Mouse (Mus musculus) CH12.LX (cell line): ENCODE results near the gene Dnah3. TPM values are rescaled to one million over a fixed set of nuclear protein-coding genes. Genes with fewer than 3 reads are reported as not detected.

Source experiments
- DNase-seq: peaks from one replicate; pipeline ENCODE4 v3.0.0-alpha.2; 2013; ENCODE audit errors: extremely low read depth
- H3K27ac ChIP-seq: 2 replicates; pipeline ENCODE4 v1.5.1; 2012; ENCODE audit warnings: low read depth, mild to moderate bottlenecking, control low read depth, moderate library complexity; ENCODE audit not compliant: insufficient read depth
- H3K27me3 ChIP-seq: replicated peaks from 2 replicates; pipeline ENCODE3; 2012; ENCODE audit warnings: inconsistent platforms
- H3K36me3 ChIP-seq, 2 experiments: replicated peaks in 1 of 2; 2 replicates each; pipeline versions ENCODE3 to v1.6.1; 2012; ENCODE audit warnings: inconsistent platforms in 1 of 2, low read length in 1 of 2, mild to moderate bottlenecking in 1 of 2, mixed read lengths in 1 of 2, moderate library complexity in 1 of 2; ENCODE audit not compliant: control insufficient read depth in 1 of 2, insufficient read depth in 1 of 2
- H3K4me1 ChIP-seq, 2 experiments: 2 replicates each; pipeline ENCODE4 v1.6.1; 2012; ENCODE audit warnings: inconsistent platforms in 1 of 2, moderate library complexity in 1 of 2; ENCODE audit not compliant: insufficient read depth in 2 of 2, control insufficient read depth in 1 of 2
- H3K4me2 ChIP-seq: 2 replicates; pipeline ENCODE4 v1.6.1; 2012; ENCODE audit warnings: low read depth, mild to moderate bottlenecking, control low read depth; ENCODE audit not compliant: poor library complexity, insufficient read depth, severe bottlenecking
- H3K4me3 ChIP-seq, 3 experiments: fragments of 150-350 bp in 1 of 3; sonication (generic) in 1 of 3; replicated peaks in 1 of 3; 2 replicates each; pipeline versions ENCODE3 to v1.5.1; 2011 to 2012; ENCODE audit warnings: low read depth in 2 of 3, low read length in 2 of 3, mild to moderate bottlenecking in 2 of 3, moderate library complexity in 2 of 3, control low read depth in 1 of 3, improper control_type of control experiment in 1 of 3, inconsistent platforms in 1 of 3, mixed read lengths in 1 of 3; ENCODE audit not compliant: poor library complexity in 1 of 3
- H3K79me2 ChIP-seq: replicated peaks from 2 replicates; pipeline ENCODE4 v1.6.1; 2012; ENCODE audit warnings: mild to moderate bottlenecking, moderate library complexity; ENCODE audit not compliant: control insufficient read depth, poor library complexity, insufficient read depth, severe bottlenecking; ENCODE audit errors: extremely low read depth
- H3K9ac ChIP-seq: 2 replicates; pipeline ENCODE4 v1.6.1; 2012; ENCODE audit warnings: low read depth, mild to moderate bottlenecking, control low read depth, moderate library complexity; ENCODE audit not compliant: insufficient read depth
- H3K9me3 ChIP-seq: replicated peaks from 2 replicates; pipeline ENCODE3; 2012; ENCODE audit warnings: low read length, inconsistent platforms, mixed read lengths
- BHLHE40 ChIP-seq: IDR thresholded peaks from 2 replicates; pipeline ENCODE4 v1.6.1; 2011; ENCODE audit warnings: mild to moderate bottlenecking, low read depth, low read length, improper control_type of control experiment
- CHD1 ChIP-seq: IDR thresholded peaks from 2 replicates; pipeline ENCODE4 v1.6.1; 2012; ENCODE audit warnings: low read depth, low read length, improper control_type of control experiment, inconsistent platforms
- CHD2 ChIP-seq: IDR thresholded peaks from 2 replicates; pipeline ENCODE4 v1.6.1; 2011; ENCODE audit warnings: low read length, improper control_type of control experiment
- CTCF ChIP-seq, 2 experiments: IDR thresholded peaks in 1 of 2; conservative IDR thresholded peaks in 1 of 2; 2 replicates each; pipeline ENCODE4 v1.5.1; 2011 to 2012; ENCODE audit warnings: low read depth in 2 of 2, low read length in 2 of 2, improper control_type of control experiment in 1 of 2, inconsistent platforms in 1 of 2, mild to moderate bottlenecking in 1 of 2, moderate library complexity in 1 of 2
- E2F4 ChIP-seq: IDR thresholded peaks from 2 replicates; pipeline ENCODE4 v1.6.1; 2011; ENCODE audit warnings: low read depth, low read length, improper control_type of control experiment; ENCODE audit not compliant: insufficient replicate concordance
- ELF1 ChIP-seq: IDR thresholded peaks from 2 replicates; pipeline ENCODE4 v1.6.1; 2014; ENCODE audit warnings: low read depth, mild to moderate bottlenecking, inconsistent platforms, low read length, improper control_type of control experiment
- GABPA ChIP-seq: IDR thresholded peaks from 2 replicates; pipeline ENCODE4 v1.6.1; 2012; ENCODE audit warnings: low read depth, low read length, improper control_type of control experiment, inconsistent platforms; ENCODE audit not compliant: insufficient replicate concordance
- IRF4 ChIP-seq: IDR thresholded peaks from 2 replicates; pipeline ENCODE4 v1.6.1; 2014; ENCODE audit warnings: low read depth, mild to moderate bottlenecking, inconsistent platforms, low read length, improper control_type of control experiment
- JUND ChIP-seq: conservative IDR thresholded peaks from 2 replicates; pipeline ENCODE4 v1.6.1; 2011; ENCODE audit warnings: low read depth, low read length, improper control_type of control experiment
- MAX ChIP-seq: IDR thresholded peaks from 2 replicates; pipeline ENCODE4 v1.6.1; 2011; ENCODE audit warnings: low read length, improper control_type of control experiment
- MEF2A ChIP-seq: IDR thresholded peaks from 2 replicates; pipeline ENCODE4 v1.6.1; 2014; ENCODE audit warnings: low read depth, mild to moderate bottlenecking, inconsistent platforms, low read length, improper control_type of control experiment, borderline replicate concordance
- MXI1 ChIP-seq: IDR thresholded peaks from 2 replicates; pipeline ENCODE4 v1.6.1; 2011; ENCODE audit warnings: mild to moderate bottlenecking, low read depth, low read length, improper control_type of control experiment
- PAX5 ChIP-seq: IDR thresholded peaks from 2 replicates; pipeline ENCODE4 v1.6.1; 2012; ENCODE audit warnings: low read length, inconsistent platforms, mixed read lengths
- POLR2AphosphoS2 ChIP-seq: IDR thresholded peaks from 2 replicates; pipeline ENCODE4 v1.6.1; 2011; ENCODE audit warnings: low read depth, low read length, improper control_type of control experiment
- RAD21 ChIP-seq: IDR thresholded peaks from 2 replicates; pipeline ENCODE4 v1.6.1; 2011; ENCODE audit warnings: low read depth, mild to moderate bottlenecking, low read length, improper control_type of control experiment, moderate library complexity
- RCOR1 ChIP-seq: conservative IDR thresholded peaks from 2 replicates; pipeline ENCODE4 v1.6.1; 2012; ENCODE audit warnings: low read depth, mild to moderate bottlenecking, inconsistent platforms, low read length, improper control_type of control experiment
- TCF12 ChIP-seq: IDR thresholded peaks from 2 replicates; pipeline ENCODE4 v1.6.1; 2014; ENCODE audit warnings: low read depth, mild to moderate bottlenecking, inconsistent platforms, low read length, improper control_type of control experiment
- USF1 ChIP-seq: IDR thresholded peaks from 2 replicates; pipeline ENCODE4 v1.6.1; 2014; ENCODE audit warnings: low read depth, mild to moderate bottlenecking, inconsistent platforms, low read length, improper control_type of control experiment
- ZKSCAN1 ChIP-seq: IDR thresholded peaks from 2 replicates; pipeline ENCODE4 v1.6.1; 2012; ENCODE audit warnings: low read depth, inconsistent platforms, low read length, improper control_type of control experiment, borderline replicate concordance
- ZMIZ1 ChIP-seq: IDR thresholded peaks from 2 replicates; pipeline ENCODE4 v1.6.1; 2012; ENCODE audit warnings: low read depth, mild to moderate bottlenecking, inconsistent platforms, low read length, improper control_type of control experiment
- dilution Hi-C: fragments of 300-500 bp; cut with MboI; formaldehyde crosslinking; loops from 2 replicates; pipeline ENCODE4 v1.14.3; 2020; ENCODE audit warnings: low sequenced_read_pairs; ENCODE audit not compliant: extremely low pct_unique_long_range_greater_than_20kb, extremely low pct_ligation_motif_present
- in situ Hi-C: fragments of 300-500 bp; cut with MboI; formaldehyde crosslinking; loops from 3 replicates; pipeline ENCODE4 v1.14.3; 2019; ENCODE audit warnings: low sequenced_read_pairs, low pct_ligation_motif_present, low pct_unique_long_range_greater_than_20kb, mixed read lengths
- polyA plus RNA-seq: library from polyadenylated mRNA; unstranded; fragments of >175 nt; gene quantifications from 2 replicates; pipeline ENCODE4 v1.2.1, GENCODE M21; 2012; ENCODE audit warnings: low read depth; ENCODE audit not compliant: insufficient read length
- total RNA-seq, 2 experiments: library from RNA; depleted of rRNA; stranded (reverse); fragments of 300-350 nt in 1 of 2; fragments of >200 nt in 1 of 2; gene quantifications; 2 replicates each; pipeline ENCODE4 v1.2.3; 2012 to 2014

Gene Dnah3
- total and polyA plus RNA-seq, 3 experiments: not detected

DNA sequence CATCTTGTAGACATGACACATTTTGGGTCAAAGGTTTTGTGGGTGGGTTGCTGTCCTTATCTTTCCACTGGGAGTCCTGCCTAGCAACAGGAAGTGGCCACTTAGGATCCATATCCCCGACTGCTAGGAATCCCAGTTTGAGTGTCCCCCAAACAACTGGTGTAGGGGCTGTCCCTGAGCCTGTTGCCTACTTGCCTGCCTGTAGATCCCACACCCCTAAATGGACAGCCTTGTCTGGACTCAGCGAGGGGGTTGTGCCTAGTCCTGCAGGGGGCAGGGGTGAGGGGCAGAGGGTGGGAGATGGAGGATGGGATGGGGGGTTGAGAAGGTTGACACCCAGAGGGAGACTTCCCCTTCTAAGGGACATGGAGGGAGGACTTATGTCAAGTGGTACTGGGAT, 125.8 kb downstream of the Dnah3 start:
- H3K4me1 ChIP-seq: no peaks in the 10 kb centered on the region; a peak in 1 of 4 replicates
- no peak for TF ChIP-seq MXI1
- no peak for TF ChIP-seq CHD1
- TF ChIP-seq IRF4: no peak
- TF ChIP-seq MAX: no peak
- no peak for TF ChIP-seq PAX5
- TF ChIP-seq ZKSCAN1: no peak
- no peaks in the 10 kb centered on the region for H3K36me3 ChIP-seq
- H3K79me2 ChIP-seq: no peaks in the 10 kb centered on the region
- H3K4me2 ChIP-seq: no peak overlapping the region
- no peak overlapping the region for H3K4me3 ChIP-seq
- H3K9ac ChIP-seq: no peak overlapping the region
- no peaks in the 10 kb centered on the region for H3K27me3 ChIP-seq
- in situ Hi-C loops (no loop called here), dilution Hi-C loops (no loop called here)
- no peak overlapping the region for H3K27ac ChIP-seq
- DNase-seq: no peak
- no peaks in the 10 kb centered on the region for H3K9me3 ChIP-seq

DNA sequence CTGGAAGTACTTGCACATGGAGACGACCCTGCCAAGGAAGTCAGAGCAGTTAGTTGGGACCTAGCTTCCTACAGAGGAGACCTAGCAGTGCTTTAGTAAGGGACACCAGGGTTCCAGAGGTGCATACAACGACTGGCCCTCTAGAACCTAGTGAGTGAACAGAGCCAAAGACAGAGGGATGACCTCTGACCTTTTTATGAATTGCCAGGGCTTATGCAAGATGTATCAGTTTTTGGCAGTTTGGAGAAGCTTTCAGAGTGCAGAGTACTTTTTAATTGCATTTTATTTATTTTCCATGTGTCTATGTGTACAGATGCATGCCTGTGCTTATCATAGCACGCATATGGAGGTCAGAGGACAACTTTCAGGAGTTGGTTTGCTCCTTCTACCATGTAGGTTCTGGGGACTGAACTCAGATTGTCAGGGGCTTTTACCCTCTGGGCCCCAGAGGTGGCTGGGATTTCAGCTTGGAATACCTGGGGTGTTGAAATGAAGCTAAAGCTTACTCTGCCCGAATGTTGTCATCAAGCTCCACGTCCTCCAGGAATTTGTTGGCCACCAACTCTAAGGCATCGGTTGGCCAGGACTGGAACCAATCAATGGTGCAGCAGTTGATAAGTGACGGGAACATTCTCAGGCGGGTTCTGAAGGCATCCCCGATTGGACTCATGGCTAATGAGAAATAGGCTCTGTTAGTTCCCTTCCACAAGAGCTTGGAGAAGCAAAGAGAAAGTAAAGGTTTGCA, 129.3 kb downstream of the Dnah3 start:
- in situ Hi-C loops: no loop called here
- Histone ChIP-seq H3K79me2 (no peaks in the 10 kb centered on the region), H3K36me3 (no peaks in the 10 kb centered on the region), H3K9ac (no peak overlapping the region), H3K4me2 (no peak overlapping the region), H3K27ac (no peak overlapping the region), H3K9me3 (no peaks in the 10 kb centered on the region), H3K4me1 (no peaks in the 10 kb centered on the region; a peak in 1 of 4 replicates), H3K4me3 (no peak overlapping the region), H3K27me3 (no peaks in the 10 kb centered on the region)
- no peak for TF ChIP-seq GABPA
- no peak for TF ChIP-seq USF1
- no peak for TF ChIP-seq E2F4
- no peak for TF ChIP-seq ZMIZ1
- no peak for DNase-seq
- dilution Hi-C loops: no loop called here

DNA sequence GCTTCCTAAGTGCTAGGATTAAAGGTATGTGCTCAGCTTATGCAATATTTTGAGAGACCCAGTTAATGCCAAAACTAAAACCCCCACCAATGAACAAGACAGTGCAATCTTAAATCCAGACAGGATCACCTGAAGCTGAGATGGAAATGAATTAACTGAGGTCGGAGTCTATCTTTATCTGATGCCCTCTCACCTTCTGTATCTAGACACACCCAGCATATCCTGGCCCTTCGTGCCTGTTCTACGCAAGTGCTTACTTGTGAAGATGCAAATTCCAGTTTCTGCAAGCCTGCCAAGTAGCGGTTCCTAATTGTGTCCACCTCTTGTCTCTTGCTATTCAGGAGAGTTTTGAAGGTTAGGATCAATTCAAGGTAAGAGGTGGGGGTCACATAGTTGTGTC, 129.9 kb downstream of the Dnah3 start:
- no peak for DNase-seq
- Histone ChIP-seq H3K27ac (no peak overlapping the region), H3K9ac (no peak overlapping the region), H3K4me1 (no peaks in the 10 kb centered on the region; a peak in 1 of 4 replicates), H3K4me3 (no peak overlapping the region), H3K4me2 (no peak overlapping the region), H3K27me3 (no peaks in the 10 kb centered on the region), H3K36me3 (no peaks in the 10 kb centered on the region), H3K79me2 (no peaks in the 10 kb centered on the region), H3K9me3 (no peaks in the 10 kb centered on the region)
- dilution Hi-C loops: no loop called here
- in situ Hi-C loops: no loop called here
- TF ChIP-seq ELF1 (no peak), RAD21 (no peak), CTCF (conservative IDR thresholded peaks at IDR 0.05 in 1 of 2, IDR thresholded peaks at IDR 0.05 in 1 of 2; ENCODE audit: low read depth in 2 of 2, low read length in 2 of 2) (no peak), POLR2AphosphoS2 (no peak), CHD2 (no peak), MAX (no peak), PAX5 (no peak), USF1 (no peak), MEF2A (no peak), JUND (no peak), RCOR1 (no peak), TCF12 (no peak), BHLHE40 (no peak)
